Mouse (Mus musculus) left cerebral cortex, postnatal 36 days (tissue): Measurements from ENCODE around the gene Ece1. TPM values are rescaled to one million over a fixed set of nuclear protein-coding genes. Genes with fewer than 3 reads are reported as not detected.
"Not testable (repeated sequence)": the region's sequence is repeated elsewhere in the genome, so short reads cannot be mapped to it uniquely, and the experiment has no call there.

Source experiments
- DNase-seq, 2 experiments: peaks; one replicate each; pipeline ENCODE4 v3.0.0; 2021 to 2022; ENCODE audit warnings: low spot score in 2 of 2, mixed read lengths in 1 of 2
- intact Hi-C: fragments of 180-260 bp; cut with DNase I; formaldehyde crosslinking; loops from one replicate; pipeline ENCODE4 v1.15.1; 2025
- total RNA-seq, 2 experiments: library from RNA; stranded (reverse); gene quantifications; 2 replicates each; pipeline ENCODE4 v1.2.3; 2021

Gene Ece1
- total RNA-seq, 2 experiments from 2014 or later: 80.5 to 83.0 TPM

GRCm38 (mm10) chr4:137959889-137960665, 98.0 kb downstream of the Ece1 start:
- peak; percentile 55 to 66 for DNase-seq

GRCm38 (mm10) chr4:137960757-137961156, 98.7 kb downstream of the Ece1 start:
- DNase-seq: no peak
- intact Hi-C loops: loop anchor here (10.0 kb wide), 1 partner anchor 144 kb away; no protein-coding TSS in a partner anchor

More at GRCm38 (mm10) chr4:137959889-137960665, 98.0 kb downstream of the Ece1 start:
- intact Hi-C loops: loop anchor here (10.0 kb wide), 1 partner anchor 145 kb away; no protein-coding TSS in a partner anchor

- DNase-seq: no peak
- intact Hi-C loops: loop anchor here (10.0 kb wide), 1 partner anchor 142 kb away; no protein-coding TSS in a partner anchor
These were observed 100.8 kb downstream of the Ece1 start for GRCm38 (mm10) chr4:137962643-137963350.

GRCm38 (mm10) chr4:137963431-137963830, 101.4 kb downstream of the Ece1 start:
- intact Hi-C loops: loop anchor here (10.0 kb wide), 1 partner anchor 141 kb away; no protein-coding TSS in a partner anchor
- DNase-seq: no peak

GRCm38 (mm10) chr4:137963881-137964584, 102.0 kb downstream of the Ece1 start:
- intact Hi-C loops: loop anchor here (10.0 kb wide), 1 partner anchor 141 kb away; no protein-coding TSS in a partner anchor
- peak; percentile 77 to 78 for DNase-seq

GRCm38 (mm10) chr4:137964585-137964930, 102.5 kb downstream of the Ece1 start:
- DNase-seq: no peak
- intact Hi-C loops: loop anchor here (10.0 kb wide), 1 partner anchor 140 kb away; no protein-coding TSS in a partner anchor

- intact Hi-C loops: loop anchor here (10.0 kb wide), 1 partner anchor 137 kb away; no protein-coding TSS in a partner anchor
- DNase-seq: peak; percentile 66 to 67
These were observed 106.2 kb downstream of the Ece1 start for GRCm38 (mm10) chr4:137968203-137968602.

- intact Hi-C loops, DNase-seq: not testable (repeated sequence)
These were observed 108.7 kb downstream of the Ece1 start for GRCm38 (mm10) chr4:137970623-137971199.

GRCm38 (mm10) chr4:137974856-137975432, 112.9 kb downstream of the Ece1 start:
- DNase-seq, intact Hi-C loops: not testable (repeated sequence)

GRCm38 (mm10) chr4:137979066-137979644, 117.1 kb downstream of the Ece1 start:
- DNase-seq, intact Hi-C loops: not testable (repeated sequence)

GRCm38 (mm10) chr4:137982869-137983268, 120.8 kb downstream of the Ece1 start:
- intact Hi-C loops: no loop called here
- DNase-seq: no peak

- intact Hi-C loops: no loop called here
- no peak for DNase-seq
These were observed 122.2 kb downstream of the Ece1 start for GRCm38 (mm10) chr4:137984212-137984611.

- intact Hi-C loops: no loop called here
- no peak for DNase-seq
These were observed 122.7 kb downstream of the Ece1 start for GRCm38 (mm10) chr4:137984746-137985145.

GRCm38 (mm10) chr4:137989426-137989825, 127.4 kb downstream of the Ece1 start:
- intact Hi-C loops: no loop called here
- no peak for DNase-seq

GRCm38 (mm10) chr4:137990433-137990832, 128.4 kb downstream of the Ece1 start:
- intact Hi-C loops: loop anchor here (10.0 kb wide), 1 partner anchor 114 kb away; no protein-coding TSS in a partner anchor
- DNase-seq: no peak

- intact Hi-C loops: loop anchor here (10.0 kb wide), 1 partner anchor 114 kb away; no protein-coding TSS in a partner anchor
- no peak for DNase-seq
These were observed 129.2 kb downstream of the Ece1 start for GRCm38 (mm10) chr4:137991240-137991639.

GRCm38 (mm10) chr4:137992890-137993289, 130.9 kb downstream of the Ece1 start, which contains the start of gene Eif4g3:
Gene Eif4g3 (plus strand): TSS chr4:137993022.
- no peak for DNase-seq
- intact Hi-C loops: loop anchor here (10.0 kb wide), 1 partner anchor 112 kb away; no protein-coding TSS in a partner anchor

GRCm38 (mm10) chr4:137993291-137993758, 131.3 kb downstream of the Ece1 start:
- DNase-seq: peak; percentile 99
- intact Hi-C loops: loop anchor here (10.0 kb wide), 1 partner anchor 111 kb away; no protein-coding TSS in a partner anchor
